Mouse (Mus musculus): ENCODE measurements around the gene Bcat1. TPM values are rescaled to one million over a fixed set of nuclear protein-coding genes. Genes with fewer than 3 reads are reported as not detected.

Gene Bcat1
- polyA plus RNA-seq, 1 experiment: 20.3 TPM

DNA sequence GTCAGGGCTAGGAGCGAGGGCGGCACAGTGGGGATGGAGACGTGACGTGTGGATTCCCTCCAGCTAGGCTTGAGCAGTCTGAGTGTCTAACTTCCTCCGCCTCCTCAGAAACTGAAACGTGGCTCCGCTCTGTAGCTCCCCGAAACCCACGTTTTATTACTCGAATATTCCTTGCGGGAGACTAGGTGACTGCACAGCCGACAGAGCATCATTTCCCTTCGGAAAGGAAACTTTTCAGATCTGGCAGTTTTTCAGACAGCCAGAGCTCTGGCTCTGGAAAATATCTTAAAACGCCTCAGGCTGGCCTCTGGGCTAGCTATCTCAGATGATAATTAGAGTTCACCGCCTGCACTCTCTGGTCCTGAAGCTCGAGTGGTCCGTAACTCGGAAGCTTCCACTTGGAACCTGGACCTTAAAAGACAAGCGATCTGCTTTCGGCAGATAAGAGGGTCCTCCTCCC, 866 bp downstream of the Bcat1 start:
- under 1% methylated on average over 20 of the region's 20 CpGs for WGBS
- H3K4me1 ChIP-seq (ENCODE audit: control insufficient read depth, insufficient read depth, low read length): peaks cover 2% of the 10 kb centered on the region; the same call in 1 of the 2 replicates

DNA sequence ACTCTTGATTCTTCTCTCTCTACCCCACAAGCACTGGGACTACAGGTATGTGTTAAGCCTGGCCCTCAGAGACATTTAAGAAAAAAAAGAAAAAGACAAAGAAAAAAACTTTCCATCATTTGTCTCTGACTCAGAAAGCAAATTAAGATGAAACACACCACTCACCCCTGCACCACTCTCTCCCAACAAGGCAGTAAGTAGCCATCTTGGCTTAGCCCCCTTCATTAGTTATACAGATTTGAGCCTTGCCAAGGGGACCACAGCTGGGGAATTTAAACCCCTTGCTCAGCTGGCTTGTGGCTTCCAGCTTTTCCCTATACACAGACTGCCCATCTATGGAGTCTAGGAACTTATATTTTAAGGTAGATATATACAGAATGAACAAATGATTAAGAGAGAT, 1.5 kb downstream of the Bcat1 start:
- TF ChIP-seq POLR2A (IDR thresholded peaks at IDR 0.05; ENCODE audit: borderline replicate concordance, control insufficient read depth, low read depth, low read length): no peak
- no peak for TF ChIP-seq CTCF (IDR thresholded peaks at IDR 0.05; ENCODE audit: control insufficient read depth, insufficient read depth, low read length)
- peaks cover 3% of the 10 kb centered on the region for H3K4me1 ChIP-seq (ENCODE audit: control insufficient read depth, insufficient read depth, low read length)
- no peak overlapping the region for H3K4me3 ChIP-seq (replicated peaks; ENCODE audit: control insufficient read depth, low read depth, low read length)
- no peak overlapping the region for H3K27ac ChIP-seq (ENCODE audit: control insufficient read depth, insufficient read depth, low read depth, low read length, poor library complexity)

More for the DNA sequence above, 866 bp downstream of the Bcat1 start:
- TF ChIP-seq CTCF (IDR thresholded peaks at IDR 0.05; ENCODE audit: control insufficient read depth, insufficient read depth, low read length): no peak
- Histone ChIP-seq H3K4me3 (replicated peaks; ENCODE audit: control insufficient read depth, low read depth, low read length) (peak overlapping the region; percentile 3), H3K27ac (ENCODE audit: control insufficient read depth, insufficient read depth, low read depth, low read length, poor library complexity) (no peak overlapping the region)

DNA sequence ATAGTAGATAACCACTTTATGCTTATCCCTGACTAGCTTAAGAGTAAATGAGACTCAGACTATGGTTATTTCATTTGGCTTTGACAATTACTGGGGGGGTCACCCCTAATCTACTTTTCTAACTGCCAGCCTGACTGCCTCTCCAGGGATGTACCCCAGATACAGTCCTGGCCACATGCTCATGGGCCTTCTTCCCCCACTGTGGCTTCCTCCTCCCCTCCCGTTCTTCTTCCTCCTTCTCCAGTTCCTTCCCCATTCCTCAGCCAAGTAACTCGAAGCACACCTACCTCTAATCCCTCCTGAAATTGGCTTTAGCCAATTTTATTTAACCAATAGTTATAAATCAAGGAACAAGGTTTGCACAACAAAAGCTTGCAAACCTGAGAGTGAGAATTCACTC, 6.1 kb downstream of the Bcat1 start:
- Histone ChIP-seq H3K27ac (ENCODE audit: control insufficient read depth, insufficient read depth, low read depth, low read length, poor library complexity) (no peak overlapping the region), H3K4me3 (replicated peaks; ENCODE audit: control insufficient read depth, low read depth, low read length) (no peak overlapping the region), H3K4me1 (ENCODE audit: control insufficient read depth, insufficient read depth, low read length) (peaks cover 1% of the 10 kb centered on the region; the same call in 1 of the 2 replicates)
- TF ChIP-seq POLR2A (IDR thresholded peaks at IDR 0.05; ENCODE audit: borderline replicate concordance, control insufficient read depth, low read depth, low read length) (no peak), CTCF (IDR thresholded peaks at IDR 0.05; ENCODE audit: control insufficient read depth, insufficient read depth, low read length) (no peak)
- 6% methylated on average over 2 of the region's 2 CpGs for WGBS

GRCm38 (mm10) chr6:145069397-145069796, 6.6 kb downstream of the Bcat1 start:
- Histone ChIP-seq H3K4me3 (replicated peaks; ENCODE audit: control insufficient read depth, low read depth, low read length) (no peak overlapping the region), H3K4me1 (ENCODE audit: control insufficient read depth, insufficient read depth, low read length) (peaks cover 1% of the 10 kb centered on the region; the same call in 1 of the 2 replicates), H3K27ac (ENCODE audit: control insufficient read depth, insufficient read depth, low read depth, low read length, poor library complexity) (no peak overlapping the region)
- 28% methylated on average over 7 of the region's 7 CpGs for WGBS
- TF ChIP-seq POLR2A (IDR thresholded peaks at IDR 0.05; ENCODE audit: borderline replicate concordance, control insufficient read depth, low read depth, low read length) (no peak), CTCF (IDR thresholded peaks at IDR 0.05; ENCODE audit: control insufficient read depth, insufficient read depth, low read length) (no peak)

- TF ChIP-seq CTCF (IDR thresholded peaks at IDR 0.05; ENCODE audit: control insufficient read depth, insufficient read depth, low read length) (no peak), POLR2A (IDR thresholded peaks at IDR 0.05; ENCODE audit: borderline replicate concordance, control insufficient read depth, low read depth, low read length) (no peak)
- Histone ChIP-seq H3K4me3 (replicated peaks; ENCODE audit: control insufficient read depth, low read depth, low read length) (no peak overlapping the region), H3K4me1 (ENCODE audit: control insufficient read depth, insufficient read depth, low read length) (peaks cover 1% of the 10 kb centered on the region; the same call in 1 of the 2 replicates), H3K27ac (ENCODE audit: control insufficient read depth, insufficient read depth, low read depth, low read length, poor library complexity) (no peak overlapping the region)
- 76% methylated on average over 8 of the region's 8 CpGs for WGBS
Observed at GRCm38 (mm10) chr6:145067679-145068078, 8.3 kb downstream of the Bcat1 start.

DNA sequence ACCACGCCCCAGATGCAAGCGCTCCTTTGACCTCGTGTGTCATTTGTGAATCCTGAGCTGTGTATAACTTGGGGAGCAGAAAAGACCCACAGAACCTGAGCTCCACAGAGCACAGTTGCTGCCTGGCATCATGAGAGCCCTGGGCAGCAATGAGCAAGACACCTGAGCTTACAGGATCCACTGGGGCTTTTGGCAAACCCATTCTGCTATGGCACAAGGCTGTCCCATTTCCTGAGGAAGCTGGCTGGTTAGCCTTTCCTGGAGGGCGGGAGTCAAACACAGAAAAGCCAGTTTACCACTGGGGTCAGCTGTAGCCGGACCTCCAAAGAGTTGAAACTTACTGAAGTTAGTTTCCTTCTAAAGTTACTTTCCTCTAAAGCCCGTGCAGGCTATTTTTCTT, 9.6 kb downstream of the Bcat1 start:
- 62% methylated on average over 6 of the region's 6 CpGs for WGBS
- TF ChIP-seq CTCF (IDR thresholded peaks at IDR 0.05; ENCODE audit: control insufficient read depth, insufficient read depth, low read length) (no peak), POLR2A (IDR thresholded peaks at IDR 0.05; ENCODE audit: borderline replicate concordance, control insufficient read depth, low read depth, low read length) (no peak)
- Histone ChIP-seq H3K4me1 (ENCODE audit: control insufficient read depth, insufficient read depth, low read length) (peaks cover 1% of the 10 kb centered on the region; the same call in 1 of the 2 replicates), H3K27ac (ENCODE audit: control insufficient read depth, insufficient read depth, low read depth, low read length, poor library complexity) (no peak overlapping the region), H3K4me3 (replicated peaks; ENCODE audit: control insufficient read depth, low read depth, low read length) (no peak overlapping the region)

DNA sequence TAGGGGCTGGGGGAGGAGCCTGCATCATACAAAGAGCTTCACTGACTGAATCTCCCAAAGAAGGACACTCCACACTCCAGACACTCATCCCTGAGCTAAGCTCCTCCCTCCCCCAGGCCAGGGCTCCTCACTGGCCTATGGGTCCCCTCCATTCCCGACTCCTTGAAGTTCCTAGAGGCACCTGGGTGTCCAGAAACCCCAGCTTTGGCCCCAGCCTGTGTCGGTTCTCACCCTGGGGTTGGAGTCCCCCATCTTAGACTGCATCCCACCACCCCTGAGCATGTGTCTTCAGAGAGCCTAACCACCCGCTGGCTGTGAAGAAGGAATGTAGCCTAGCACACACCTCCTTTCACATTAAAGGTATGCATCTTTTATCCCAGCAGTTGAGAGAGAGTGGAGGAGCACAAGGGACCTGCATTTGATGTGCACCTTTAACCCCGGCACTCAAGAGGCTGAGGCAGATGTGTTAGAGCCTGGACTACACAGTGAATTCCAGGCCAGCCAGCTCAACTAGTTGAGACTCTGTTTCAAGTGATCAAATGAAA, 10.6 kb downstream of the Bcat1 start:
- WGBS: 83% methylated on average over 4 of the region's 4 CpGs

DNA sequence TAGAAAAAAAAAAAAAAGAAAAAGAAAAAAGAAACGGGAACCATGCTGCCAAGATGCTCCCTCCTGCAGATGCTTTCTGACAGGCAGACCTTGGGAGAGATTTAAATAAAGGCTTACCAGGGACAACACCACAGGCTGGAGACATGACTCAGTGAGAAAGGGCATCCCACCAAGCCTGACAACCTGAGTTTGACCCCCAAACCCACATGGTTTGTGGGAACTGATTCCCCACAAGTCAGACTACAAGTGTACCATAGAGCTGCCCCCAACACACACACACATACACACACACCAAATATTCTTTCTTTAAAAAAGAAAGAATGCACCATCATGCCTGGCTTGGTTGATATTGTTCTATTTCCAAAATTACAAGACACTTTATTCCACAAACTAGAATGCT, 11.9 kb downstream of the Bcat1 start:
- TF ChIP-seq CTCF (IDR thresholded peaks at IDR 0.05; ENCODE audit: control insufficient read depth, insufficient read depth, low read length) (no peak), POLR2A (IDR thresholded peaks at IDR 0.05; ENCODE audit: borderline replicate concordance, control insufficient read depth, low read depth, low read length) (no peak)
- no peak overlapping the region for H3K27ac ChIP-seq (ENCODE audit: control insufficient read depth, insufficient read depth, low read depth, low read length, poor library complexity)
- 52% methylated on average over 1 of the region's 1 CpGs for WGBS
- H3K4me1 ChIP-seq (ENCODE audit: control insufficient read depth, insufficient read depth, low read length): no peaks in the 10 kb centered on the region
- H3K4me3 ChIP-seq (replicated peaks; ENCODE audit: control insufficient read depth, low read depth, low read length): no peak overlapping the region

More for the DNA sequence above, 10.6 kb downstream of the Bcat1 start:
- Histone ChIP-seq H3K4me3 (replicated peaks; ENCODE audit: control insufficient read depth, low read depth, low read length) (no peak overlapping the region), H3K4me1 (ENCODE audit: control insufficient read depth, insufficient read depth, low read length) (peaks cover 1% of the 10 kb centered on the region; the same call in 1 of the 2 replicates), H3K27ac (ENCODE audit: control insufficient read depth, insufficient read depth, low read depth, low read length, poor library complexity) (no peak overlapping the region)
- no peak for TF ChIP-seq CTCF (IDR thresholded peaks at IDR 0.05; ENCODE audit: control insufficient read depth, insufficient read depth, low read length)
- TF ChIP-seq POLR2A (IDR thresholded peaks at IDR 0.05; ENCODE audit: borderline replicate concordance, control insufficient read depth, low read depth, low read length): no peak
